Mouse (Mus musculus) spleen, adult 2 months (tissue): ENCODE data around the gene Arrb2. TPM values are rescaled to one million over a fixed set of nuclear protein-coding genes. Genes with fewer than 3 reads are reported as not detected.

Source experiments
- DNase-seq, 2 experiments: peaks; one replicate each; pipeline versions ENCODE4 v3.0.0 to v3.0.0-alpha.2; 2012 to 2021; ENCODE audit warnings: low spot score in 2 of 2, low read depth in 1 of 2
- H3K27ac ChIP-seq: fragments of 200-500 bp; 2 replicates; pipeline ENCODE4 v1.5.1; 2012; ENCODE audit warnings: low read length, inconsistent platforms; ENCODE audit not compliant: insufficient read depth
- H3K27me3 ChIP-seq: fragments of 200-500 bp; 2 replicates; pipeline ENCODE4 v1.6.1; 2012; ENCODE audit warnings: mild to moderate bottlenecking, moderate library complexity, low read length, inconsistent platforms; ENCODE audit not compliant: control insufficient read depth, insufficient read depth
- H3K36me3 ChIP-seq: fragments of 200-500 bp; 2 replicates; pipeline ENCODE4 v1.6.1; 2012; ENCODE audit warnings: mild to moderate bottlenecking, low read length, inconsistent platforms; ENCODE audit not compliant: control insufficient read depth, insufficient read depth
- H3K4me1 ChIP-seq: fragments of 200-500 bp; 2 replicates; pipeline ENCODE4 v1.6.1; 2011; ENCODE audit warnings: inconsistent platforms; ENCODE audit not compliant: control insufficient read depth, insufficient read depth, insufficient read length
- H3K4me3 ChIP-seq: fragments of 200-500 bp; 2 replicates; pipeline ENCODE4 v1.5.1; 2011; ENCODE audit warnings: mild to moderate bottlenecking, inconsistent platforms; ENCODE audit not compliant: insufficient read depth, insufficient read length; ENCODE audit errors: extremely low read depth
- CTCF ChIP-seq: fragments of 200-500 bp; IDR thresholded peaks from 2 replicates; pipeline ENCODE4 v1.5.1; 2011; ENCODE audit warnings: mild to moderate bottlenecking, inconsistent platforms; ENCODE audit not compliant: insufficient read depth, insufficient read length, insufficient replicate concordance; ENCODE audit errors: extremely low read depth
- POLR2A ChIP-seq: fragments of 200-500 bp; IDR thresholded peaks from 2 replicates; pipeline ENCODE4 v1.6.1; 2011; ENCODE audit warnings: low read depth, low read length, inconsistent platforms
- WGBS: fragments of 180-500 bp; shearing (Covaris S2); methylation state at CpG from one replicate; pipeline ENCODE4 v1.1.7; 2018; 5-methylcytosine and 5-hydroxymethylcytosine counted together
- polyA plus RNA-seq: library from polyadenylated mRNA; depleted of rRNA; stranded (reverse); fragments of >200 nt; gene quantifications from 2 replicates; pipeline ENCODE4 v1.2.3, GENCODE M21; 2012

Arrb2 gene
- polyA plus RNA-seq, 1 experiment = 145 TPM

- H3K27me3 ChIP-seq = no peaks in the 10 kb centered on the region
- TF ChIP-seq CTCF = no peak
- TF ChIP-seq POLR2A = no peak
- H3K4me3 ChIP-seq = no peak overlapping the region
- H3K36me3 ChIP-seq = peaks cover 2% of the 10 kb centered on the region; the same call in 1 of the 2 replicates
- WGBS = 44% methylated on average over 9 of the region's 9 CpGs
- H3K4me1 ChIP-seq = peaks cover 7% of the 10 kb centered on the region; the same call in 1 of the 2 replicates
- DNase-seq = no peak
- H3K27ac ChIP-seq = peak overlapping the region; percentile 63
Measured at GRCm38 (mm10) chr11:70453261-70454044, 21.0 kb downstream of the Arrb2 start.

- H3K36me3 ChIP-seq = no peaks in the 10 kb centered on the region
- peaks cover 2% of the 10 kb centered on the region; the same call in 1 of the 2 replicates for H3K4me1 ChIP-seq
- 23% methylated on average over 31 of the region's 32 CpGs for WGBS
- peak within 1 kb of the TSS; percentile 54 for H3K4me3 ChIP-seq
- DNase-seq = no peak
- peaks cover 8% of the 10 kb centered on the region for H3K27me3 ChIP-seq
- H3K27ac ChIP-seq = peak within 1 kb of the TSS; percentile 70
- TF ChIP-seq CTCF (no peak), POLR2A (no peak)
Measured at GRCm38 (mm10) chr11:70458688-70459600, 26.5 kb downstream of the Arrb2 start, which contains the start of gene Zmynd15. Zmynd15 (plus strand) TSS chr11:70459433.

- no peak for DNase-seq
- H3K27ac ChIP-seq = peak within 1 kb of the TSS; percentile 70
- no peaks in the 10 kb centered on the region for H3K36me3 ChIP-seq
- peaks cover 2% of the 10 kb centered on the region; the same call in 1 of the 2 replicates for H3K4me1 ChIP-seq
- H3K4me3 ChIP-seq = peak within 1 kb of the TSS; percentile 54
- 11% methylated on average over 30 of the region's 30 CpGs for WGBS
- no peak for TF ChIP-seq POLR2A
- no peak for TF ChIP-seq CTCF
- H3K27me3 ChIP-seq = peaks cover 8% of the 10 kb centered on the region
Measured at GRCm38 (mm10) chr11:70459601-70460101, 27.2 kb downstream of the Arrb2 start, which contains the start of gene Cxcl16. Cxcl16 (minus strand) TSS chr11:70459984.

GRCm38 (mm10) chr11:70463970-70464369 lies 31.5 kb downstream of the Arrb2 start:
- peaks cover 8% of the 10 kb centered on the region for H3K27me3 ChIP-seq
- no peak overlapping the region for H3K27ac ChIP-seq
- WGBS = 91% methylated on average over 5 of the region's 5 CpGs
- no peak for DNase-seq
- H3K36me3 ChIP-seq = no peaks in the 10 kb centered on the region
- TF ChIP-seq POLR2A = no peak
- no peak for TF ChIP-seq CTCF
- H3K4me1 ChIP-seq = peaks cover 2% of the 10 kb centered on the region; the same call in 1 of the 2 replicates
- no peak overlapping the region for H3K4me3 ChIP-seq

- no peak for TF ChIP-seq CTCF
- TF ChIP-seq POLR2A = no peak
- Histone ChIP-seq H3K36me3 (no peaks in the 10 kb centered on the region), H3K27ac (no peak overlapping the region), H3K27me3 (peaks cover 2% of the 10 kb centered on the region; the same call in 1 of the 2 replicates), H3K4me3 (no peak overlapping the region), H3K4me1 (no peaks in the 10 kb centered on the region)
- no peak for DNase-seq
- 58% methylated on average over 16 of the region's 16 CpGs for WGBS
Measured at GRCm38 (mm10) chr11:70465211-70465610, 32.8 kb downstream of the Arrb2 start.

GRCm38 (mm10) chr11:70465824-70466223 lies 33.4 kb downstream of the Arrb2 start:
- Histone ChIP-seq H3K27me3 (no peaks in the 10 kb centered on the region), H3K4me3 (no peak overlapping the region), H3K36me3 (no peaks in the 10 kb centered on the region), H3K27ac (no peak overlapping the region), H3K4me1 (no peaks in the 10 kb centered on the region)
- no peak for TF ChIP-seq POLR2A
- no peak for TF ChIP-seq CTCF
- no peak for DNase-seq
- WGBS = 74% methylated on average over 23 of the region's 23 CpGs
